Mouse (Mus musculus): ENCODE data around the gene Cfap44. TPM values are rescaled to one million over a fixed set of nuclear protein-coding genes. Genes with fewer than 3 reads are reported as not detected.
A peak's percentile ranks its signal among the peaks of the same experiment; 100 is the strongest.

The Cfap44 gene
- polyA plus RNA-seq, 1 experiment from 2014 or later: 2.4 TPM

DNA sequence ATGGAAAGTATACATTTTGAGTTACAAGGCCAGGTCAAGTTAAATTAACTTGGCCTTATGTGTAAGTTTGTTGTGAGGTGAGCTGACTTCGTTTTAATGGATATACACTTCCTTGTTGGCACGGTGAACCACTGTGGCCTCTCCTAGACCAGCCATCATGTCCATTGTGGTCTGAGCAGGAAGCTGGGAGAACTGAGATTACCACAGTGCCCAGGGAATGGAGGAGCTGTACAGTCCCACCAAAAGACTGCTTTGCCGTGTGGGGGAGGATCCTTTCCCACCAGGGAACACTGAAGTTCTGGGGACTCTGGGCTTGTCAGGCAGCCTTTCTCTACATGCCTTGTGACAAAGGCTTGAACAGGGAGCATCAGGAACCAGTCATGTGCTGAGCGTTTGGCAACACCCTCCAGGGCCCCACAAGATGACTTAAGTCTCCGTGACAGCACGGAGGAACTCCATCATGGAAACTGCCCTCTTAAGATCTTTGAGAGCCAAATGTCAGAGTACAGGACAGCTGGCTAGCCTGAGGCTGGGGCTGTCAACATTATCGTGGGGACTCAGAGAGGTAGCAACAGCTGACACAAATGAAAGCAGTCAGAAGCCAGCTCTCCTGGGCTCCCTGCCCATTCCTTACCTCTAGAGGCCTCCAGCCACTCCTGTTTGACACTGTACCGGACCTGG, 108.4 kb downstream of the Cfap44 start:
- WGBS: 85% methylated on average over 8 of the region's 8 CpGs
- ATAC-seq (ENCODE audit: low FRiP score): no peak
- Histone ChIP-seq H3K36me3 (replicated peaks) (peaks cover 91% of the 10 kb centered on the region), H3K4me2 (no peak overlapping the region), H3K9me3 (0 out of 2 replicates have a peak, but pooled peaks cover 8% of the 10 kb centered on the region), H3K4me3 (replicated peaks) (no peak overlapping the region), H3K27ac (no peak overlapping the region), H3K4me1 (peaks cover 18% of the 10 kb centered on the region), H3K9ac (no peak overlapping the region), H3K27me3 (no peaks in the 10 kb centered on the region)

- Histone ChIP-seq H3K27ac (no peak overlapping the region), H3K27me3 (no peaks in the 10 kb centered on the region), H3K4me3 (replicated peaks) (no peak overlapping the region), H3K4me2 (no peak overlapping the region), H3K4me1 (peaks cover 19% of the 10 kb centered on the region), H3K9ac (no peak overlapping the region), H3K9me3 (0 out of 2 replicates have a peak, but pooled peaks cover 8% of the 10 kb centered on the region), H3K36me3 (replicated peaks) (peaks cover 83% of the 10 kb centered on the region)
- ATAC-seq (ENCODE audit: low FRiP score): no peak
- WGBS: 90% methylated on average over 1 of the region's 1 CpGs
These were observed 110.6 kb downstream of the Cfap44 start for GRCm38 (mm10) chr16:44505243-44505642.

- Histone ChIP-seq H3K4me1 (peaks cover 22% of the 10 kb centered on the region), H3K9ac (no peak overlapping the region), H3K36me3 (replicated peaks) (peaks cover 76% of the 10 kb centered on the region), H3K27ac (peak overlapping the region; percentile 47), H3K4me2 (no peak overlapping the region), H3K4me3 (replicated peaks) (no peak overlapping the region), H3K27me3 (no peaks in the 10 kb centered on the region), H3K9me3 (0 out of 2 replicates have a peak, but pooled peaks cover 8% of the 10 kb centered on the region)
- 68% methylated on average over 10 of the region's 10 CpGs for whole genome bisulfite sequencing
- 0 out of 2 replicates have a peak, but pooled peaks have one; percentile 17 for ATAC-seq (ENCODE audit: low FRiP score)
These were observed 112.7 kb downstream of the Cfap44 start for GRCm38 (mm10) chr16:44507027-44507929.

DNA sequence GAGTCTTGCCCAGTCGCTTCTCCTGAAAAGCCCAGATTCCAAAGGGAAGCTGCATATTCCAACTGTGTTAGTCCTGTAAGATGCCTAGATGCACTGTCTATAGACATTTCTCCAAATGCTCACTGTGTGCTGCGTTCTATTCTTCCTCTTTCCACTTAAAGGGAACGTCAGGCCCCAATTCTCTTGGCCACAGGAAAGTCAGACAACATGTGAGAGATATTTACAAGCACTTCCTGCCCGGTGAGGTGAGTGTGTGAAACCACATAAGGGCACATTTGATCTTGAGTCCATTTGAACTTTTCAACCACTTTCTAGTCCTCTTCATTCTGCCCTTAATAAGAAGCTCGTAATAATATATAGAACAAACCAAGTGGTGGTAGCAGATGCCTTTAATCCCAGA, 113.4 kb downstream of the Cfap44 start:
- no peak overlapping the region for H3K4me3 ChIP-seq (replicated peaks)
- no peak overlapping the region for H3K9ac ChIP-seq
- no peaks in the 10 kb centered on the region for H3K27me3 ChIP-seq
- H3K9me3 ChIP-seq: 0 out of 2 replicates have a peak, but pooled peaks cover 8% of the 10 kb centered on the region
- H3K4me2 ChIP-seq: no peak overlapping the region
- peaks cover 78% of the 10 kb centered on the region for H3K36me3 ChIP-seq (replicated peaks)
- WGBS: 85% methylated on average over 5 of the region's 5 CpGs
- H3K4me1 ChIP-seq: peaks cover 22% of the 10 kb centered on the region
- no peak for ATAC-seq (ENCODE audit: low FRiP score)
- no peak overlapping the region for H3K27ac ChIP-seq

GRCm38 (mm10) chr16:44508772-44509171, 114.2 kb downstream of the Cfap44 start:
- Histone ChIP-seq H3K27ac (no peak overlapping the region), H3K9me3 (0 out of 2 replicates have a peak, but pooled peaks cover 8% of the 10 kb centered on the region), H3K9ac (no peak overlapping the region), H3K4me1 (peaks cover 17% of the 10 kb centered on the region), H3K36me3 (replicated peaks) (peaks cover 76% of the 10 kb centered on the region), H3K4me3 (replicated peaks) (no peak overlapping the region), H3K4me2 (no peak overlapping the region), H3K27me3 (no peaks in the 10 kb centered on the region)
- no peak for ATAC-seq (ENCODE audit: low FRiP score)
- WGBS: 91% methylated on average over 13 of the region's 13 CpGs

GRCm38 (mm10) chr16:44509458-44510344, 115.1 kb downstream of the Cfap44 start:
- no peak for ATAC-seq (ENCODE audit: low FRiP score)
- H3K36me3 ChIP-seq (replicated peaks): peaks cover 75% of the 10 kb centered on the region
- H3K9me3 ChIP-seq: 0 out of 2 replicates have a peak, but pooled peaks cover 2% of the 10 kb centered on the region
- no peak overlapping the region for H3K4me2 ChIP-seq
- no peak overlapping the region for H3K4me3 ChIP-seq (replicated peaks)
- H3K27me3 ChIP-seq: no peaks in the 10 kb centered on the region
- H3K9ac ChIP-seq: no peak overlapping the region
- H3K4me1 ChIP-seq: peaks cover 16% of the 10 kb centered on the region
- H3K27ac ChIP-seq: no peak overlapping the region
- 85% methylated on average over 7 of the region's 7 CpGs for WGBS

DNA sequence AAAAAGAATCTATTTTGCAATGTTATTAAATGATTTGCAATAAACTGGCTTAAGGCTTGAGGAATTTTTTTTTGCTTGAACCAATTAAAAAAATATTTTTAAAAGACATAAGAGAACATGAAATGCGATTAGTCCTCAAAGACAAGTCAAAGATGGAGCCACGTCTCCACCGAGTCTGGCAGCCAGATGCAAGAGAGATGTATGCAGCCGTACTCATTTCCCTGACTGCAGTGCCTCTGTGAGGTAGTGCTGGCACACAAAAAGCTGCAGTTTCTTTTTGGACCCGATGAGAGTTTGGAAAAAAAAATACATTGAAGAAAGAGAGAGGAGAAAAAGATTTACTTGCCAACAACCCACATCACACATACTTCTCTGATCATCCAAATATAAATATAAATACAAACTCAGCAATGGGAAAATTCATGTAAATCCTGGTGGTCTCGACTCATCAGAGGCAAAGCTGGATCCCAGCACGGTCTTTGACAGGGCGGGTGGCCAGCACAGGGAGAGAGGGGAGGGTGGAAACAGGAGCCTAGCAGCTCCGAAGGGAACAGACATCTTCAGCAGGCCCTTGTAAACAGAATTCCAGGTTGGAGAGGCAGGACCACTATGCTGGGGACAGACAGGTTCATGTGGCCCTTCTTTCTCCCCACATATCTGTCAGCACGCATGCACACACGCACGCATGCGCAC, 116.1 kb downstream of the Cfap44 start:
- Histone ChIP-seq H3K9me3 (no peaks in the 10 kb centered on the region), H3K4me3 (replicated peaks) (no peak overlapping the region), H3K36me3 (replicated peaks) (peaks cover 69% of the 10 kb centered on the region), H3K9ac (no peak overlapping the region), H3K4me1 (peaks cover 16% of the 10 kb centered on the region), H3K27me3 (no peaks in the 10 kb centered on the region), H3K4me2 (no peak overlapping the region), H3K27ac (no peak overlapping the region)
- WGBS: 87% methylated on average over 13 of the region's 13 CpGs
- no peak for ATAC-seq (ENCODE audit: low FRiP score)

GRCm38 (mm10) chr16:44516498-44516897, 121.9 kb downstream of the Cfap44 start:
- Histone ChIP-seq H3K27me3 (no peaks in the 10 kb centered on the region), H3K4me1 (peaks cover 14% of the 10 kb centered on the region), H3K36me3 (replicated peaks) (peaks cover 75% of the 10 kb centered on the region), H3K9ac (no peak overlapping the region), H3K9me3 (no peaks in the 10 kb centered on the region), H3K27ac (no peak overlapping the region), H3K4me2 (no peak overlapping the region), H3K4me3 (replicated peaks) (no peak overlapping the region)
- 73% methylated on average over 6 of the region's 6 CpGs for WGBS
- no peak for ATAC-seq (ENCODE audit: low FRiP score)

DNA sequence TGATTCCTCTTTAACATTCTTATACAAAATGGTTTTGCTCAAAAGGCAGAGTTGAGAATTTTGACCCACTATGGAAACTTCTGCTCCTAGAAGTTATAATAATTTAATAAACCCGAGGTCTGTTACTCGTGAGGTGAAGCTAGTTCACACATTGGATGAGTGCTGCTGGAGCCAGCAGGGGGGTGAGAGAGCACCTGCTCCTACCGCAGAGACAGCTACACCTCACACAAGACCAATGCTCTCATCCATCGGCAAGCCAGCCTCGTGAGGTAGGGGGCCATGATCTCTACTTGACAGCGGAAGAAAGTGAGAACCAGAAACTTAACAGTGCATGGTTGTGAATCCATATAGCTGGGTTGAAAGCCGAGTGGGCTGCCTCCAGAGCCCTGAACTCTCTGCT, 129.0 kb downstream of the Cfap44 start:
- no peak overlapping the region for H3K4me2 ChIP-seq
- WGBS: 78% methylated on average over 7 of the region's 7 CpGs
- H3K4me1 ChIP-seq: peaks cover 33% of the 10 kb centered on the region
- H3K4me3 ChIP-seq (replicated peaks): no peak overlapping the region
- H3K9ac ChIP-seq: no peak overlapping the region
- no peaks in the 10 kb centered on the region for H3K9me3 ChIP-seq
- no peak for ATAC-seq (ENCODE audit: low FRiP score)
- no peaks in the 10 kb centered on the region for H3K27me3 ChIP-seq
- peaks cover 29% of the 10 kb centered on the region for H3K36me3 ChIP-seq (replicated peaks)
- no peak overlapping the region for H3K27ac ChIP-seq

DNA sequence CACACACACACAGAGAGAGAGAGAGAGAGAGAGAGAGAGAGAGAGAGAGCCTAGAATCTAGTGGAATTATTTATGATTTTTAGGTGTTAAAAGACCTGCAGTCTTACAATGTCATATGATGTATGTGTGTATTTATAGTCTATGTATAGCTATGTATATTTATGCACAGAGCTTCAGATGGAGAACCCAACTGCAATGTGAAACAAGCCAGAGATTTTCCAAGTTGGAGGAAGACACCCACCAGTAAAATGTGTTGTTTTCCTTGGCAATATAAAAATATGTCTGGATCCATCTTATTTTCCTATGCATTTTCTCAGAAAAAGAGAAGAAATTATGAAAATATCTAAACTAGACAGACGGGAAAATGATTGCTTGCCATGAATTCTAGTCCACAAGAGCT, 131.4 kb downstream of the Cfap44 start:
- H3K36me3 ChIP-seq (replicated peaks): peaks cover 5% of the 10 kb centered on the region
- H3K9ac ChIP-seq: no peak overlapping the region
- no peak for ATAC-seq (ENCODE audit: low FRiP score)
- no peak overlapping the region for H3K4me2 ChIP-seq
- H3K9me3 ChIP-seq: no peaks in the 10 kb centered on the region
- H3K27me3 ChIP-seq: no peaks in the 10 kb centered on the region
- no peak overlapping the region for H3K4me3 ChIP-seq (replicated peaks)
- WGBS: 93% methylated on average over 1 of the region's 1 CpGs
- H3K4me1 ChIP-seq: peaks cover 53% of the 10 kb centered on the region
- peak overlapping the region; percentile 76 for H3K27ac ChIP-seq

DNA sequence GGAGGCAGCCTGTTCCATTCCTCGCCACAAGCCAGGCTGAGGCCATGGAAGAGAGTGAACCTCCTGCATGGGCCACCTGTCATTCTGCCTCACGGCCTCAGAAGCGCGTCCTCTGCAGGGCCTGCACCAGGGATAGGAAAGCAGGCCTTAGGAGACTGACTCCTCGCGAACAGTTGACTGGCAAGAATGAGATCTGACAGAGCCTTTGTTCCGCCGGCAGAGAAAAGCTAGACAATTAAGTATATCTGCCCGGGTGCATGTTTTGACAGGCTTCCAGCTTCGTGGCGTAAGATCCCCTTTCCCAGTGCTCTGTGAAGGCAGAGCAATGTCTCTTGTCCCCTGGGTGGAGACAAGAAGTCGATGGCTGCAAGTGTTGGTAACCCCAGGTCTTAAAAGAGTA, 132.1 kb downstream of the Cfap44 start:
- H3K36me3 ChIP-seq (replicated peaks): no peaks in the 10 kb centered on the region
- peak overlapping the region; percentile 32 for H3K4me2 ChIP-seq
- H3K4me1 ChIP-seq: peaks cover 58% of the 10 kb centered on the region
- no peak for ATAC-seq (ENCODE audit: low FRiP score)
- H3K27ac ChIP-seq: peak overlapping the region; percentile 76
- H3K9ac ChIP-seq: no peak overlapping the region
- WGBS: 2% methylated on average over 12 of the region's 12 CpGs
- H3K4me3 ChIP-seq (replicated peaks): no peak overlapping the region
- no peaks in the 10 kb centered on the region for H3K9me3 ChIP-seq
- no peaks in the 10 kb centered on the region for H3K27me3 ChIP-seq

Measured in forebrain, embryonic 12.5 days (tissue).